12 mouse cellular contexts compared by ENCODE assay signal in genomic region chr10:61019566-61019965, GRCm38 (mm10).
DNase-seq lines count a peak whose midpoint lies in the region; ATAC-seq and TF ChIP-seq lines count a peak whose summit lies in the region.
"Had no signal": no experiment of that assay in that cellular context is flagged by ENCODE, and none has a peak within 500 bp of the region (broad histone marks: within the 10 kb centered on the region; RNA-seq: fewer than 3 reads in every experiment).

No protein-coding gene starts in this region.

- TF ChIP-seq CTCF in hindbrain, postnatal 0 days (IDR thresholded peaks at IDR 0.05; ENCODE audit: low read depth), result peak; percentile 48
- 0 out of 2 replicates have a peak, but pooled peaks have one; percentile 15 for TF ChIP-seq CTCF in lung, adult 2 months (IDR thresholded peaks at IDR 0.05; ENCODE audit: insufficient read depth, low read length)

- H3K9ac ChIP-seq in hindbrain, postnatal 0 days (replicated peaks; ENCODE audit: low read length), result no peak overlapping the region
- H3K9ac ChIP-seq: forebrain, embryonic 13.5 days; heart, embryonic 13.5 days; lung, embryonic 15.5 days had no signal

- H3K4me2 ChIP-seq in hindbrain, postnatal 0 days (ENCODE audit: low read depth, low read length), result no peak overlapping the region
- H3K4me2 ChIP-seq: forebrain, embryonic 13.5 days; heart, embryonic 13.5 days; lung, embryonic 15.5 days had no signal

- H3K27ac ChIP-seq in hindbrain, postnatal 0 days, result no peak overlapping the region
- no peak overlapping the region for H3K27ac ChIP-seq in hindbrain, embryonic 10.5 days
- H3K27ac ChIP-seq: forebrain, embryonic 13.5 days; heart, embryonic 13.5 days; lung, embryonic 15.5 days had no signal

- no peaks in the 10 kb centered on the region for H3K27me3 ChIP-seq in hindbrain, postnatal 0 days (ENCODE audit: insufficient read depth, low read length)
- peaks cover 5% of the 10 kb centered on the region; the same call in 1 of the 2 replicates for H3K27me3 ChIP-seq in hindbrain, embryonic 10.5 days (ENCODE audit: insufficient read depth, poor library complexity, severe bottlenecking)
- H3K27me3 ChIP-seq: forebrain, embryonic 13.5 days; lung, embryonic 15.5 days had no signal

- H3K4me1 ChIP-seq in hindbrain, postnatal 0 days (ENCODE audit: insufficient read depth, low read length), result no peaks in the 10 kb centered on the region; the same call in 1 of the 2 replicates
- peaks cover 15% of the 10 kb centered on the region for H3K4me1 ChIP-seq in hindbrain, embryonic 10.5 days (replicated peaks)
- H3K4me1 ChIP-seq in lung, adult 2 months (ENCODE audit: control insufficient read depth, insufficient read depth, low read length), result no peaks in the 10 kb centered on the region; the same call in 1 of the 2 replicates
- H3K4me1 ChIP-seq: forebrain, embryonic 13.5 days; heart, embryonic 13.5 days; lung, embryonic 15.5 days had no signal

- no peak for TF ChIP-seq POLR2A in lung, adult 2 months (IDR thresholded peaks at IDR 0.05; ENCODE audit: borderline replicate concordance, extremely low read depth, low read depth, low read length)

- H3K36me3 ChIP-seq in hindbrain, postnatal 0 days (ENCODE audit: insufficient read depth, low read length), result no peaks in the 10 kb centered on the region
- H3K36me3 ChIP-seq in hindbrain, embryonic 10.5 days, result no peaks in the 10 kb centered on the region
- H3K36me3 ChIP-seq: heart, embryonic 13.5 days; lung, embryonic 15.5 days had no signal

- H3K9me3 ChIP-seq in hindbrain, postnatal 0 days (ENCODE audit: low read length), result no peaks in the 10 kb centered on the region
- H3K9me3 ChIP-seq in hindbrain, embryonic 10.5 days, result no peaks in the 10 kb centered on the region
- H3K9me3 ChIP-seq: forebrain, embryonic 13.5 days; heart, embryonic 13.5 days; lung, embryonic 15.5 days had no signal

- no peak overlapping the region for H3K4me3 ChIP-seq in hindbrain, postnatal 0 days (ENCODE audit: low read length)
- no peak overlapping the region for H3K4me3 ChIP-seq in hindbrain, embryonic 10.5 days
- no peak overlapping the region for H3K4me3 ChIP-seq in lung, adult 2 months (replicated peaks; ENCODE audit: extremely low read depth, low read depth, low read length)
- H3K4me3 ChIP-seq: forebrain, embryonic 13.5 days; heart, embryonic 13.5 days; lung, embryonic 15.5 days had no signal

- ATAC-seq in cerebellum, adult (ENCODE audit: insufficient number of reproducible peaks, low FRiP score, low TSS enrichment), result no peak
- no peak for ATAC-seq in hindbrain, postnatal 0 days
- ATAC-seq: forebrain, embryonic 13.5 days had no signal

- WGBS in hindbrain, postnatal 0 days, result 36% methylated on average over 2 of the region's 2 CpGs
- WGBS in hindbrain, embryonic 10.5 days, result 26% methylated on average over 2 of the region's 2 CpGs
- WGBS in lung, adult 2 months, result 8% methylated on average over 2 of the region's 2 CpGs

- DNase-seq in cerebellum, adult 18-20 months, result peak; percentile 17 to 24
- peak; percentile 22 for DNase-seq in hindbrain, postnatal 0 days (ENCODE audit: low spot score)
- no peak for DNase-seq in hindbrain, embryonic 10.5 days (ENCODE audit: low spot score)
- DNase-seq in lung, adult 2 months, result no peak
- DNase-seq in lung, postnatal 25 days (ENCODE audit: low spot score), result no peak
- peak; percentile 24 for DNase-seq in MN1 (ENCODE audit: low spot score)
- DNase-seq in adrenal gland, adult 8-10 months, result no peak
- DNase-seq: B cell, adult 2 months had no signal

Comparison
In these comparisons a context has a peak if more than half of its experiments do, and no peak if none do; other contexts are left out.
1. DNase-seq: peak in cerebellum, adult 18-20 months (2 of 2), hindbrain, postnatal 0 days (single experiment) and MN1 (single experiment); none in hindbrain, embryonic 10.5 days (single experiment), lung, adult 2 months (single experiment), lung, postnatal 25 days (single experiment) and adrenal gland, adult 8-10 months (single experiment).